Mouse (Mus musculus) heart, embryonic 14.5 days (tissue): ENCODE results near the gene Usp46. TPM values are rescaled to one million over a fixed set of nuclear protein-coding genes. Genes with fewer than 3 reads are reported as not detected.

Source experiments
- ATAC-seq: fragments of 200-750 bp; cut with Nextera tagmentation; 2 replicates; pipeline ENCODE4 v1.8.0; 2017; ENCODE audit warnings: low read depth, moderate TSS enrichment; ENCODE audit not compliant: insufficient number of reproducible peaks, insufficient read depth, low FRiP score
- H3K27ac ChIP-seq, 2 experiments: fragments of 200-500 bp in 1 of 2; fragments of 300-500 bp in 1 of 2; sonication (generic) in 1 of 2; replicated peaks in 1 of 2; 2 replicates each; pipeline ENCODE4 v1.5.1; 2012 to 2014; ENCODE audit warnings: low read depth in 2 of 2, low read length in 2 of 2, control low read depth in 1 of 2, mild to moderate bottlenecking in 1 of 2, mixed read lengths in 1 of 2; ENCODE audit not compliant: control insufficient read depth in 1 of 2, insufficient read depth in 1 of 2
- H3K27me3 ChIP-seq: fragments of 300-500 bp; sonication (generic); 2 replicates; pipeline ENCODE4 v1.6.1; 2014; ENCODE audit warnings: mild to moderate bottlenecking, low read length, control low read depth; ENCODE audit not compliant: control insufficient read depth, insufficient read depth
- H3K36me3 ChIP-seq: fragments of 300-500 bp; sonication (generic); 2 replicates; pipeline ENCODE4 v1.6.1; 2014; ENCODE audit warnings: mild to moderate bottlenecking, control low read depth, low read length, mixed read lengths; ENCODE audit not compliant: control insufficient read depth, insufficient read depth
- H3K4me1 ChIP-seq, 2 experiments: fragments of 200-500 bp in 1 of 2; fragments of 300-500 bp in 1 of 2; sonication (generic) in 1 of 2; 2 replicates each; pipeline ENCODE4 v1.6.1; 2012 to 2014; ENCODE audit warnings: low read length in 2 of 2, control low read depth in 1 of 2, mixed read lengths in 1 of 2; ENCODE audit not compliant: control insufficient read depth in 2 of 2, insufficient read depth in 2 of 2
- H3K4me2 ChIP-seq: fragments of 300-500 bp; sonication (generic); 2 replicates; pipeline ENCODE4 v1.6.1; 2014; ENCODE audit warnings: mild to moderate bottlenecking, low read length
- H3K4me3 ChIP-seq, 2 experiments: fragments of 200-500 bp in 1 of 2; fragments of 300-500 bp in 1 of 2; sonication (generic) in 1 of 2; 2 replicates each; pipeline ENCODE4 v1.5.1; 2012 to 2014; ENCODE audit warnings: low read length in 2 of 2, mild to moderate bottlenecking in 2 of 2, control low read depth in 1 of 2, low read depth in 1 of 2, moderate library complexity in 1 of 2; ENCODE audit not compliant: control insufficient read depth in 1 of 2, insufficient read depth in 1 of 2
- H3K9ac ChIP-seq: fragments of 300-500 bp; sonication (generic); 2 replicates; pipeline ENCODE4 v1.6.1; 2014; ENCODE audit warnings: mild to moderate bottlenecking, low read length
- H3K9me3 ChIP-seq: fragments of 300-500 bp; sonication (generic); 2 replicates; pipeline ENCODE4 v1.6.1; 2016; ENCODE audit warnings: low read length, control low read depth; ENCODE audit not compliant: control insufficient read depth
- WGBS: fragments of 180-500 bp; shearing (Covaris S2); extraction: QIAGEN DNeasy Blood & Tissue Kit; methylation state at CpG from one replicate; pipeline ENCODE4 v1.1.7; 2014; 5-methylcytosine and 5-hydroxymethylcytosine counted together
- polyA plus RNA-seq: library from polyadenylated mRNA; unstranded; fragments of >200 nt; fragmentation: Nextera tagmentation; extraction: Ambion mirVana; gene quantifications from 2 replicates; pipeline ENCODE4 v1.2.1, GENCODE M21; 2014

The Usp46 gene
- polyA plus RNA-seq, 1 experiment from 2014 or later = 37.1 TPM

DNA sequence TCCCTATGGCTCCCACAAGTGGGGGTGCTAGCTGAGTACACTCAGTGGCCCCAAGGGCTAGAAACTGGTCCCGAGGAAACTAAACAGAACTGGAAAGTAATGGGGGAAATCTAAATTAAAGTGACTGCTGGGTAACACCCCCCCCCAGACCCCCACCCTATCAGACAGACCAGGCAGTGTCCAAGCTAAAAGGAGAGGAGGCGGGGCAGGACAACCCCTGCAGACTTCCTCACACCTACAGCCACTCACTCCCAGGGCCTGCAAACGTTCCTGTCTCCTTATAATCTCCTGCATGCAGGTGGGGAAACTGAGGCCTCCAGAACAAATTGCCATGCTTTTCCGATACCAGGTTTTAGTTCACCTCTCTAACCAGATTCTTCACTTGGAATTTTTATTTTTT is 885 bp downstream of the Usp46 start:
- H3K27ac ChIP-seq = peak overlapping the region in 1 of 2 experiments; percentile 99; a peak in 2 of 4 replicates
- H3K27me3 ChIP-seq = no peaks in the 10 kb centered on the region
- WGBS = 9% methylated on average over 4 of the region's 4 CpGs
- H3K4me1 ChIP-seq = peaks cover 21 to 42% of the 10 kb centered on the region in 2 experiments
- no peaks in the 10 kb centered on the region for H3K9me3 ChIP-seq
- peak overlapping the region; percentile 83 for H3K4me2 ChIP-seq
- no peak for ATAC-seq
- H3K4me3 ChIP-seq = peak overlapping the region; percentile 95 to 99
- peak overlapping the region; percentile 87 for H3K9ac ChIP-seq
- H3K36me3 ChIP-seq = no peaks in the 10 kb centered on the region

DNA sequence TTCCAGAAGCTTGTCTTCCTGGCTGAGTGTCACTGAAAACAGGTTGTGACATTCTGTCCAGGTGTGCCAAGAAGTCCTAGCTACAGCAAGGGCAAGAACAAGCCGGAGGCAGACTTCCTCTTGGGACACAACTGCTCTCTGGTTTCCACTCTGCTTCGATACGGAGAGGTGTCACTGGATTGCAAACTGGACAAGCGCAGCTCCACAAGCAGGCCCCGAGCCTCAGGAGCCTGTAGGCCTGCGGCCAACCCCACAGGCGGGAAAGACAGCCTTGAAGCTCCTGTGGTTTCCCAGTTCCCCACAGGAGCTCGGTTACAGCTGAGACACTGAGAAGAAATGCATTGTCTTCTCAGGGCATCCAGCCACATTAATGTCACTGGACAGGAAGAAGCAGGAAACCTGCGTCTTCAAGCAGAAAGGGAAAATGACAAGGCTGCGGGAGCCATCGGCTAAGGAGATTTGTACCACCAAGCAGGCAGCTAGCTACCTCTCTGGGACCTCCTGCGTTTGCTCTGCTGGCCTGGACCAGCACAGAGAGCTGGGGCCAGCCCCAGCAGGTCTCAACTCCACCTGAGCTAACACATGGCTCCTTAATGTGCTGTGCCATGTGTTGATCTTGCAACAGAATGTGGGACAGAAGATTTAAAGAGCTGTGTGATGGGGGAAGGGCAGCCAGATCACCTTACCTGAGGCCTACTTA is 1.7 kb downstream of the Usp46 start:
- H3K4me2 ChIP-seq = peak overlapping the region; percentile 83
- WGBS = 29% methylated on average over 12 of the region's 12 CpGs
- no peaks in the 10 kb centered on the region for H3K27me3 ChIP-seq
- no peaks in the 10 kb centered on the region for H3K36me3 ChIP-seq
- H3K4me3 ChIP-seq = peak overlapping the region in 1 of 2 experiments; percentile 95; a peak in 3 of 4 replicates
- peaks cover 23 to 48% of the 10 kb centered on the region in 2 experiments for H3K4me1 ChIP-seq
- peak overlapping the region; percentile 87 for H3K9ac ChIP-seq
- no peaks in the 10 kb centered on the region for H3K9me3 ChIP-seq
- ATAC-seq = no peak
- H3K27ac ChIP-seq = peak overlapping the region; percentile 34 to 99

- peak overlapping the region in 1 of 2 experiments; percentile 21; a peak in 1 of 4 replicates for H3K27ac ChIP-seq
- WGBS = 40% methylated on average over 11 of the region's 11 CpGs
- peaks cover 29 to 57% of the 10 kb centered on the region in 2 experiments for H3K4me1 ChIP-seq
- no peaks in the 10 kb centered on the region for H3K9me3 ChIP-seq
- peak overlapping the region; percentile 83 for H3K4me2 ChIP-seq
- H3K9ac ChIP-seq = peak overlapping the region; percentile 40; the same call in 1 of the 2 replicates
- H3K4me3 ChIP-seq = peak overlapping the region in 1 of 2 experiments; percentile 9; a peak in 1 of 4 replicates
- no peaks in the 10 kb centered on the region for H3K36me3 ChIP-seq
- no peak for ATAC-seq
- no peaks in the 10 kb centered on the region for H3K27me3 ChIP-seq
Measured at GRCm38 (mm10) chr5:74065565-74066275, 2.5 kb downstream of the Usp46 start.

DNA sequence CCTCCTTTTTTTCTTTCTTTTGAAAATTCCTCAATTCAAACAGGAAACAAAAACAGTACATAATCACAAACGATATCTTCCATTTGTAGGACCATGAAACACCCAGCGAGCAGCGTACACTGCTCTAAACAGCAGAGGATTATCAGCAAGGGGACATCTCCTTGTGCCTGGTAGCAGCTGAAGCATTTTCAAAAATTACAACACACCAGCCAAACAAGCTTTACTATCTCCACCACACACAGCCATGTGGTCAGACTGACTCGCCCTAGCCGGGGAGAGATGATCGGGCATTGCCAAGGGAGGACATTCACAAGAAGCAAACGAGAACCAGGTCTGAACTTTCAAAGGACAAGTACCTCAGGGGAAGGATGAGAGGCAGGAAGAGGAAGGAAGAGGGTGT is 3.4 kb downstream of the Usp46 start:
- Histone ChIP-seq H3K27me3 (no peaks in the 10 kb centered on the region), H3K9me3 (no peaks in the 10 kb centered on the region), H3K9ac (no peak overlapping the region; the same call in 1 of the 2 replicates), H3K27ac (no peak overlapping the region), H3K4me1 (peaks cover 29 to 57% of the 10 kb centered on the region in 2 experiments), H3K4me3 (no peak overlapping the region), H3K4me2 (peak overlapping the region; percentile 83), H3K36me3 (no peaks in the 10 kb centered on the region)
- no peak for ATAC-seq
- 58% methylated on average over 7 of the region's 7 CpGs for WGBS

GRCm38 (mm10) chr5:74063226-74063747 is 4.9 kb downstream of the Usp46 start:
- no peak overlapping the region for H3K4me2 ChIP-seq
- H3K27me3 ChIP-seq = no peaks in the 10 kb centered on the region
- no peaks in the 10 kb centered on the region for H3K36me3 ChIP-seq
- no peak overlapping the region for H3K27ac ChIP-seq
- no peak overlapping the region for H3K9ac ChIP-seq
- H3K9me3 ChIP-seq = no peaks in the 10 kb centered on the region
- WGBS = 88% methylated on average over 5 of the region's 5 CpGs
- no peak for ATAC-seq
- no peak overlapping the region for H3K4me3 ChIP-seq
- peaks cover 29 to 48% of the 10 kb centered on the region in 2 experiments for H3K4me1 ChIP-seq

- H3K27ac ChIP-seq = no peak overlapping the region
- no peaks in the 10 kb centered on the region for H3K36me3 ChIP-seq
- H3K4me1 ChIP-seq = peaks cover 28 to 46% of the 10 kb centered on the region in 2 experiments
- no peaks in the 10 kb centered on the region for H3K27me3 ChIP-seq
- no peak for ATAC-seq
- 83% methylated on average over 7 of the region's 7 CpGs for WGBS
- H3K4me2 ChIP-seq = no peak overlapping the region
- no peaks in the 10 kb centered on the region for H3K9me3 ChIP-seq
- H3K9ac ChIP-seq = no peak overlapping the region
- H3K4me3 ChIP-seq = no peak overlapping the region
Measured at GRCm38 (mm10) chr5:74062266-74062665, 6.0 kb downstream of the Usp46 start.

DNA sequence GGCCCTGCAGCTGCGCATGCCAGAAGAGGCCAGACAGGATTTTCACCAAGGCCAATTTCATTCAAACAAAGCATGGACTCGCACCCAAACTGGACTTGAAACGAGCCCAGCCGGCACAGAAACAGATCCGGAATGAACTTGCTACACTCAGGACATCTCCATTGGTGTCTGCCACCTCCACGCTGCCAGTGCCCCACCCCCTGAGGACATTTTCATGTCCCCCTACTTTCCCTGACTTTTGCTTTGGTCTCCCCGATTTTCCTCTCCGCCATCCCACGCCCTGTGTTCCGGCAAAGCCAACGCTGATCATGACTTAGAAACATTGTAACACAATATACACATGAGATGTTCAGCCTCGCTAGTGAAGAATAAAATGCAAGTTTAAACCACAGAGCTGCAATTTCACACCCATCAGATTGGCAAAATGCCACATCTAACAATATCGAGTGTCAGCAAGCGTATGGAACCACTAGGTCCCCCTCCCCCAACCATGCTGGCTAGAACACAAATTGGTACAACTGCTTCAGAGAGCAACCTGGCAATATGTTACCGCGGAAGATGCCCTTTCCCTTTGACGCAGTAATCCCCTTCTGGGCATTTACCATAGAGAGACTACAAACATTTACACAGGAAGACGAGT is 6.7 kb downstream of the Usp46 start:
- no peak for ATAC-seq
- no peak overlapping the region for H3K4me3 ChIP-seq
- H3K27ac ChIP-seq = peak overlapping the region in 1 of 2 experiments; percentile 19; a peak in 1 of 4 replicates
- peak overlapping the region; percentile 23; the same call in 1 of the 2 replicates for H3K9ac ChIP-seq
- 75% methylated on average over 18 of the region's 18 CpGs for whole genome bisulfite sequencing
- no peaks in the 10 kb centered on the region for H3K36me3 ChIP-seq
- peaks cover 25 to 43% of the 10 kb centered on the region in 2 experiments for H3K4me1 ChIP-seq
- H3K9me3 ChIP-seq = no peaks in the 10 kb centered on the region
- no peak overlapping the region; the same call in 1 of the 2 replicates for H3K4me2 ChIP-seq
- no peaks in the 10 kb centered on the region for H3K27me3 ChIP-seq
